Mouse (Mus musculus): ENCODE measurements around the gene Ccr7. TPM values are rescaled to one million over a fixed set of nuclear protein-coding genes. Genes with fewer than 3 reads are reported as not detected.

Ccr7 gene
- polyA plus RNA-seq, 1 experiment from 2014 or later: 0.19 TPM

- H3K4me2 ChIP-seq (ENCODE audit: low read depth, low read length): no peak overlapping the region
- H3K4me3 ChIP-seq (replicated peaks; ENCODE audit: low read length): no peak overlapping the region
- ATAC-seq (ENCODE audit: insufficient read depth, low FRiP score): no peak
- peak overlapping the region; percentile 41 for H3K27ac ChIP-seq (ENCODE audit: low read length)
- no peaks in the 10 kb centered on the region for H3K9me3 ChIP-seq (replicated peaks; ENCODE audit: control insufficient read depth, low read length)
- peaks cover 31% of the 10 kb centered on the region for H3K4me1 ChIP-seq (ENCODE audit: control insufficient read depth, insufficient read depth, low read length)
- H3K9ac ChIP-seq (ENCODE audit: low read length): no peak overlapping the region
- WGBS: 55% methylated on average over 16 of the region's 16 CpGs
- no peaks in the 10 kb centered on the region for H3K36me3 ChIP-seq (ENCODE audit: control insufficient read depth, insufficient read depth, low read length)
- H3K27me3 ChIP-seq (ENCODE audit: control insufficient read depth, insufficient read depth, low read length): no peaks in the 10 kb centered on the region
These were observed 11.5 kb downstream of the Ccr7 start for GRCm38 (mm10) chr11:99143123-99144082.

DNA sequence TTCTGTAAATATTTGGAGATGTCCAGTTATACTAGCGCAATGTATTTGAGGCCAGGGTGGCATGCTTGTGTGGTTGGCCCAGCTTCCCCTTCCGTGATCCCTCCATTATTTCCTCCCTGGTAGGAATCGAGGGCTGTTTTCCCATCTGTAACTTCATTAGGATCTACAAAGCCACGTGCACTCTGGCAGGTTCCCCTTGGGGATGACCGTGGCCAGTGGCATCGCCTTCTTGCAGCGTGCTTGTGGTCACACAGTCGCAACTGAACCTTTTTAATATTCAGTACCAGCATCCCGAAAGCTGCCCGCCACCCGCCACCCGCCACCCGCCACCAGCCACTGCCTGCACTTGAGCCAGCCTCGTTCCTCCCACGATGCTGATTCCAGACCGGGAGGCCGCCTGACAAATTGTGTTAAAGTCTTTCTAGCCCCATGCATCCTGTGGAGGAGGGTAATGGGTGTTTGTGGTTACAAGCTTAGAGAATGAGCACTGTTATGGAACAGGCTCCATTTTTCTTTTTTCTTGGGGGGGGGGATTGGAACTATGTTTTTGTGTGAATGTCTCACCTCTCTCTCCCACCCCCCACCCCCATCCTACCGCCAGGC lies 12.3 kb downstream of the Ccr7 start:
- Histone ChIP-seq H3K4me3 (replicated peaks; ENCODE audit: low read length) (no peak overlapping the region), H3K27ac (ENCODE audit: low read length) (peak overlapping the region; percentile 41; the same call in 1 of the 2 replicates), H3K36me3 (ENCODE audit: control insufficient read depth, insufficient read depth, low read length) (no peaks in the 10 kb centered on the region), H3K4me2 (ENCODE audit: low read depth, low read length) (no peak overlapping the region), H3K27me3 (ENCODE audit: control insufficient read depth, insufficient read depth, low read length) (no peaks in the 10 kb centered on the region), H3K9ac (ENCODE audit: low read length) (no peak overlapping the region), H3K9me3 (replicated peaks; ENCODE audit: control insufficient read depth, low read length) (no peaks in the 10 kb centered on the region), H3K4me1 (ENCODE audit: control insufficient read depth, insufficient read depth, low read length) (peaks cover 23% of the 10 kb centered on the region)
- 66% methylated on average over 18 of the region's 18 CpGs for WGBS
- ATAC-seq (ENCODE audit: insufficient read depth, low FRiP score): no peak

- 80% methylated on average over 6 of the region's 6 CpGs for WGBS
- no peaks in the 10 kb centered on the region for H3K9me3 ChIP-seq (replicated peaks; ENCODE audit: control insufficient read depth, low read length)
- H3K9ac ChIP-seq (ENCODE audit: low read length): no peak overlapping the region
- H3K36me3 ChIP-seq (ENCODE audit: control insufficient read depth, insufficient read depth, low read length): no peaks in the 10 kb centered on the region
- H3K27ac ChIP-seq (ENCODE audit: low read length): peak overlapping the region; percentile 38; the same call in 1 of the 2 replicates
- no peak overlapping the region for H3K4me3 ChIP-seq (replicated peaks; ENCODE audit: low read length)
- no peaks in the 10 kb centered on the region for H3K27me3 ChIP-seq (ENCODE audit: control insufficient read depth, insufficient read depth, low read length)
- ATAC-seq (ENCODE audit: insufficient read depth, low FRiP score): no peak
- no peak overlapping the region for H3K4me2 ChIP-seq (ENCODE audit: low read depth, low read length)
- peaks cover 18% of the 10 kb centered on the region for H3K4me1 ChIP-seq (ENCODE audit: control insufficient read depth, insufficient read depth, low read length)
These were observed 12.8 kb downstream of the Ccr7 start for GRCm38 (mm10) chr11:99142046-99142445.

GRCm38 (mm10) chr11:99141600-99141999 lies 13.3 kb downstream of the Ccr7 start:
- no peaks in the 10 kb centered on the region for H3K36me3 ChIP-seq (ENCODE audit: control insufficient read depth, insufficient read depth, low read length)
- peak overlapping the region; percentile 38; the same call in 1 of the 2 replicates for H3K27ac ChIP-seq (ENCODE audit: low read length)
- H3K9me3 ChIP-seq (replicated peaks; ENCODE audit: control insufficient read depth, low read length): no peaks in the 10 kb centered on the region
- WGBS: 49% methylated on average over 7 of the region's 7 CpGs
- no peak overlapping the region for H3K4me2 ChIP-seq (ENCODE audit: low read depth, low read length)
- no peak overlapping the region for H3K4me3 ChIP-seq (replicated peaks; ENCODE audit: low read length)
- no peaks in the 10 kb centered on the region for H3K27me3 ChIP-seq (ENCODE audit: control insufficient read depth, insufficient read depth, low read length)
- no peak overlapping the region for H3K9ac ChIP-seq (ENCODE audit: low read length)
- peak; percentile 26; the same call in 1 of the 2 replicates for ATAC-seq (ENCODE audit: insufficient read depth, low FRiP score)
- peaks cover 14% of the 10 kb centered on the region for H3K4me1 ChIP-seq (ENCODE audit: control insufficient read depth, insufficient read depth, low read length)

GRCm38 (mm10) chr11:99138976-99139375 lies 15.9 kb downstream of the Ccr7 start:
- Histone ChIP-seq H3K9me3 (replicated peaks; ENCODE audit: control insufficient read depth, low read length) (no peaks in the 10 kb centered on the region), H3K4me3 (replicated peaks; ENCODE audit: low read length) (no peak overlapping the region), H3K27ac (ENCODE audit: low read length) (no peak overlapping the region), H3K9ac (ENCODE audit: low read length) (no peak overlapping the region), H3K36me3 (ENCODE audit: control insufficient read depth, insufficient read depth, low read length) (no peaks in the 10 kb centered on the region), H3K27me3 (ENCODE audit: control insufficient read depth, insufficient read depth, low read length) (no peaks in the 10 kb centered on the region), H3K4me2 (ENCODE audit: low read depth, low read length) (no peak overlapping the region), H3K4me1 (ENCODE audit: control insufficient read depth, insufficient read depth, low read length) (peaks cover 28% of the 10 kb centered on the region)
- WGBS: 69% methylated on average over 9 of the region's 9 CpGs
- ATAC-seq (ENCODE audit: insufficient read depth, low FRiP score): no peak

- 69% methylated on average over 4 of the region's 4 CpGs for WGBS
- no peaks in the 10 kb centered on the region for H3K27me3 ChIP-seq (ENCODE audit: control insufficient read depth, insufficient read depth, low read length)
- peaks cover 37% of the 10 kb centered on the region for H3K4me1 ChIP-seq (ENCODE audit: control insufficient read depth, insufficient read depth, low read length)
- no peak overlapping the region for H3K4me3 ChIP-seq (replicated peaks; ENCODE audit: low read length)
- no peak overlapping the region for H3K9ac ChIP-seq (ENCODE audit: low read length)
- no peaks in the 10 kb centered on the region for H3K9me3 ChIP-seq (replicated peaks; ENCODE audit: control insufficient read depth, low read length)
- no peak for ATAC-seq (ENCODE audit: insufficient read depth, low FRiP score)
- no peaks in the 10 kb centered on the region for H3K36me3 ChIP-seq (ENCODE audit: control insufficient read depth, insufficient read depth, low read length)
- H3K27ac ChIP-seq (ENCODE audit: low read length): no peak overlapping the region
- H3K4me2 ChIP-seq (ENCODE audit: low read depth, low read length): no peak overlapping the region
These were observed 17.5 kb downstream of the Ccr7 start for GRCm38 (mm10) chr11:99137385-99137784.

DNA sequence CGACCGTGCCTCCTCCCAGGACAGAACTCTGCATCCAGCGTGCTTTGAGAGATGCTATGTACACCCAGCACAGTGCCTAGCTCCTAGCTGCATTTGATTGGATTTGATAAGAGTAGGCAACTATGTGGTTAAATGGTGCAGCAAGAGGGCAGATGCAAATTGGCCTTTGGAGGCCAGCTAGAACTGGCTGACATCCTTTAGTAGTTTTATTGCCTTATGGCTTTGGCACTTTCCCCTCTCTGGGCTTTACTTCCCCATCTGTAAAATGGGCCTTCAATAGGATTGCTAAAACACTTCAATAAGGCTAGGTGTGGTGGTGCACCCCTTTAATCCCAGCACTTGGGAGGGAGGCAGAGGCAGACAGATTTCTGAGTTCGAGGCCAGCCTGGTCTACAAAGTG lies 17.9 kb downstream of the Ccr7 start:
- no peak overlapping the region for H3K27ac ChIP-seq (ENCODE audit: low read length)
- H3K4me2 ChIP-seq (ENCODE audit: low read depth, low read length): no peak overlapping the region
- no peaks in the 10 kb centered on the region for H3K36me3 ChIP-seq (ENCODE audit: control insufficient read depth, insufficient read depth, low read length)
- no peaks in the 10 kb centered on the region for H3K27me3 ChIP-seq (ENCODE audit: control insufficient read depth, insufficient read depth, low read length)
- H3K9me3 ChIP-seq (replicated peaks; ENCODE audit: control insufficient read depth, low read length): no peaks in the 10 kb centered on the region
- no peak overlapping the region for H3K4me3 ChIP-seq (replicated peaks; ENCODE audit: low read length)
- ATAC-seq (ENCODE audit: insufficient read depth, low FRiP score): no peak
- H3K4me1 ChIP-seq (ENCODE audit: control insufficient read depth, insufficient read depth, low read length): peaks cover 37% of the 10 kb centered on the region
- 71% methylated on average over 4 of the region's 4 CpGs for WGBS
- H3K9ac ChIP-seq (ENCODE audit: low read length): no peak overlapping the region

- Histone ChIP-seq H3K4me1 (ENCODE audit: control insufficient read depth, insufficient read depth, low read length) (peaks cover 40% of the 10 kb centered on the region), H3K27ac (ENCODE audit: low read length) (no peak overlapping the region), H3K4me2 (ENCODE audit: low read depth, low read length) (no peak overlapping the region), H3K36me3 (ENCODE audit: control insufficient read depth, insufficient read depth, low read length) (no peaks in the 10 kb centered on the region), H3K9me3 (replicated peaks; ENCODE audit: control insufficient read depth, low read length) (no peaks in the 10 kb centered on the region), H3K27me3 (ENCODE audit: control insufficient read depth, insufficient read depth, low read length) (no peaks in the 10 kb centered on the region), H3K4me3 (replicated peaks; ENCODE audit: low read length) (no peak overlapping the region), H3K9ac (ENCODE audit: low read length) (no peak overlapping the region)
- ATAC-seq (ENCODE audit: insufficient read depth, low FRiP score): no peak
- 46% methylated on average over 3 of the region's 3 CpGs for WGBS
These were observed 18.5 kb downstream of the Ccr7 start for GRCm38 (mm10) chr11:99136361-99136760.

DNA sequence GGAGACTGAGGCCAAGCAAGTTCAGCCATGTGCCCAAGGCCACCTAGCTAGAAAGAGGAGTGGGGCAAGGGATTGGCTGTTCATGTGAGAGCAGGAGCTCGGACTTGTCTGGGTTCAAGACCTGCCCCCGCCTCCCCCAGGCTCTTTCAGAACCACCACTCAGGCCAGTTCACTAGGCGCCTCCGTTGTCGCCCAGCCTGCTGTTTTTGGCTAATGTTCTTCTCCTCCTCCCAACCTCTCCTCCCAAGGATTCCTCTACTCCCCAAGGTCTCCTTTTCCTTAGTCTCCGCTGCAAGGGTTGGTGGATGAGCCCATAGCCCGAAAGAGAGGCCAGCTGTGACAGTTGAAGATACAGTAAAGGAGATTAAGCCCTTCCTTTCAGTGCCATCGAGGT lies 19.8 kb downstream of the Ccr7 start:
- no peak for ATAC-seq (ENCODE audit: insufficient read depth, low FRiP score)
- Histone ChIP-seq H3K36me3 (ENCODE audit: control insufficient read depth, insufficient read depth, low read length) (no peaks in the 10 kb centered on the region), H3K27me3 (ENCODE audit: control insufficient read depth, insufficient read depth, low read length) (no peaks in the 10 kb centered on the region), H3K9ac (ENCODE audit: low read length) (no peak overlapping the region), H3K4me2 (ENCODE audit: low read depth, low read length) (no peak overlapping the region), H3K4me1 (ENCODE audit: control insufficient read depth, insufficient read depth, low read length) (peaks cover 42% of the 10 kb centered on the region), H3K27ac (ENCODE audit: low read length) (peak overlapping the region; percentile 69), H3K9me3 (replicated peaks; ENCODE audit: control insufficient read depth, low read length) (no peaks in the 10 kb centered on the region), H3K4me3 (replicated peaks; ENCODE audit: low read length) (no peak overlapping the region)
- 60% methylated on average over 8 of the region's 8 CpGs for WGBS
